Mouse (Mus musculus): ENCODE data around the gene Megf11. TPM values are rescaled to one million over a fixed set of nuclear protein-coding genes. Genes with fewer than 3 reads are reported as not detected.

Gene Megf11
- 0.93 and 1.0 TPM in 2 replicates for polyA plus RNA-seq (2015; fragmentation: Nextera tagmentation; extraction: Ambion mirVana)

GRCm38 (mm10) chr9:64385511-64386465, at the start of gene Megf11:
TSS of gene Megf11 (plus strand) at chr9:64385626.
- ATAC-seq (ENCODE audit: borderline replicate concordance, extremely low read depth, low FRiP score, low TSS enrichment) = peak; percentile 48
- H3K36me3 ChIP-seq = no peaks in the 10 kb centered on the region
- H3K9me3 ChIP-seq = no peaks in the 10 kb centered on the region
- no peak within 1 kb of the TSS for H3K27ac ChIP-seq
- 2% methylated on average over 75 of the region's 93 CpGs for WGBS
- H3K4me3 ChIP-seq = peak within 1 kb of the TSS; percentile 55
- H3K9ac ChIP-seq = peak within 1 kb of the TSS; percentile 43
- H3K27me3 ChIP-seq = peaks cover 62% of the 10 kb centered on the region
- peaks cover 39% of the 10 kb centered on the region for H3K4me1 ChIP-seq
- peak within 1 kb of the TSS; percentile 100 for H3K4me2 ChIP-seq

GRCm38 (mm10) chr9:64335825-64336224, 49.6 kb upstream of the Megf11 start:
- H3K4me1 ChIP-seq = peaks cover 10% of the 10 kb centered on the region
- no peaks in the 10 kb centered on the region for H3K9me3 ChIP-seq
- peaks cover 15% of the 10 kb centered on the region; the same call in 1 of the 2 replicates for H3K36me3 ChIP-seq
- 85% methylated on average over 6 of the region's 6 CpGs for WGBS
- no peaks in the 10 kb centered on the region for H3K27me3 ChIP-seq
- no peak overlapping the region for H3K9ac ChIP-seq
- no peak overlapping the region for H3K4me2 ChIP-seq
- no peak for ATAC-seq (ENCODE audit: borderline replicate concordance, extremely low read depth, low FRiP score, low TSS enrichment)
- H3K27ac ChIP-seq = no peak overlapping the region
- H3K4me3 ChIP-seq = no peak overlapping the region

- H3K27ac ChIP-seq = no peak overlapping the region
- no peak overlapping the region for H3K9ac ChIP-seq
- H3K4me1 ChIP-seq = peaks cover 10% of the 10 kb centered on the region
- H3K9me3 ChIP-seq = no peaks in the 10 kb centered on the region
- peak overlapping the region; percentile 68 for H3K4me2 ChIP-seq
- H3K4me3 ChIP-seq = peak overlapping the region; percentile 65; the same call in 1 of the 2 replicates
- WGBS = 50% methylated on average over 8 of the region's 8 CpGs
- no peak for ATAC-seq (ENCODE audit: borderline replicate concordance, extremely low read depth, low FRiP score, low TSS enrichment)
- no peaks in the 10 kb centered on the region for H3K27me3 ChIP-seq
- peaks cover 13% of the 10 kb centered on the region; the same call in 1 of the 2 replicates for H3K36me3 ChIP-seq
These were observed 46.1 kb upstream of the Megf11 start for GRCm38 (mm10) chr9:64339361-64339760.

GRCm38 (mm10) chr9:64340351-64341253, 44.8 kb upstream of the Megf11 start:
- WGBS = under 1% methylated on average over 85 of the region's 85 CpGs
- peak overlapping the region; percentile 99 for H3K27ac ChIP-seq
- peak; percentile 95 for ATAC-seq (ENCODE audit: borderline replicate concordance, extremely low read depth, low FRiP score, low TSS enrichment)

GRCm38 (mm10) chr9:64341254-64341566, 44.2 kb upstream of the Megf11 start, which contains the start of gene Dis3l:
TSS of gene Dis3l (minus strand) at chr9:64341288.
- H3K4me2 ChIP-seq = peak within 1 kb of the TSS; percentile 68
- H3K9me3 ChIP-seq = no peaks in the 10 kb centered on the region
- H3K4me3 ChIP-seq = peak within 1 kb of the TSS; percentile 65
- 7% methylated on average over 16 of the region's 16 CpGs for WGBS
- H3K36me3 ChIP-seq = peaks cover 4% of the 10 kb centered on the region; the same call in 1 of the 2 replicates
- H3K9ac ChIP-seq = peak within 1 kb of the TSS; percentile 90
- H3K27me3 ChIP-seq = no peaks in the 10 kb centered on the region
- no peak for ATAC-seq (ENCODE audit: borderline replicate concordance, extremely low read depth, low FRiP score, low TSS enrichment)
- peak within 1 kb of the TSS; percentile 99 for H3K27ac ChIP-seq
- peaks cover 10% of the 10 kb centered on the region for H3K4me1 ChIP-seq

More at GRCm38 (mm10) chr9:64340351-64341253, 44.8 kb upstream of the Megf11 start:
- H3K9me3 ChIP-seq = no peaks in the 10 kb centered on the region
- peaks cover 10% of the 10 kb centered on the region; the same call in 1 of the 2 replicates for H3K36me3 ChIP-seq
- peaks cover 10% of the 10 kb centered on the region for H3K4me1 ChIP-seq
- no peaks in the 10 kb centered on the region for H3K27me3 ChIP-seq
- peak overlapping the region; percentile 65 for H3K4me3 ChIP-seq
- H3K4me2 ChIP-seq = peak overlapping the region; percentile 68
- H3K9ac ChIP-seq = peak overlapping the region; percentile 90

GRCm38 (mm10) chr9:64341671-64342070, 43.8 kb upstream of the Megf11 start:
- Histone ChIP-seq H3K4me3 (peak overlapping the region; percentile 65), H3K36me3 (no peaks in the 10 kb centered on the region)

GRCm38 (mm10) chr9:64343656-64344055, 41.8 kb upstream of the Megf11 start:
- no peak overlapping the region for H3K9ac ChIP-seq
- peaks cover 10% of the 10 kb centered on the region for H3K4me1 ChIP-seq
- H3K9me3 ChIP-seq = no peaks in the 10 kb centered on the region
- no peak overlapping the region for H3K4me2 ChIP-seq
- no peak for ATAC-seq (ENCODE audit: borderline replicate concordance, extremely low read depth, low FRiP score, low TSS enrichment)
- no peak overlapping the region for H3K4me3 ChIP-seq
- no peaks in the 10 kb centered on the region for H3K27me3 ChIP-seq
- H3K27ac ChIP-seq = no peak overlapping the region
- H3K36me3 ChIP-seq = no peaks in the 10 kb centered on the region
- 84% methylated on average over 2 of the region's 2 CpGs for WGBS

More at GRCm38 (mm10) chr9:64341671-64342070, 43.8 kb upstream of the Megf11 start:
- 0 out of 2 replicates have a peak overlapping the region, but pooled peaks have one; percentile 99 for H3K27ac ChIP-seq
- no peaks in the 10 kb centered on the region for H3K9me3 ChIP-seq
- peaks cover 10% of the 10 kb centered on the region for H3K4me1 ChIP-seq
- H3K9ac ChIP-seq = no peak overlapping the region
- no peaks in the 10 kb centered on the region for H3K27me3 ChIP-seq
- ATAC-seq (ENCODE audit: borderline replicate concordance, extremely low read depth, low FRiP score, low TSS enrichment) = no peak
- WGBS = 55% methylated on average over 8 of the region's 8 CpGs
- H3K4me2 ChIP-seq = peak overlapping the region; percentile 68

- Histone ChIP-seq H3K4me1 (no peaks in the 10 kb centered on the region), H3K4me2 (no peak overlapping the region), H3K9ac (no peak overlapping the region), H3K27ac (no peak overlapping the region), H3K9me3 (no peaks in the 10 kb centered on the region), H3K36me3 (no peaks in the 10 kb centered on the region), H3K4me3 (no peak overlapping the region), H3K27me3 (no peaks in the 10 kb centered on the region)
- 57% methylated on average over 5 of the region's 5 CpGs for WGBS
- ATAC-seq (ENCODE audit: borderline replicate concordance, extremely low read depth, low FRiP score, low TSS enrichment) = no peak
These were observed 39.5 kb upstream of the Megf11 start for GRCm38 (mm10) chr9:64345931-64346330.

- H3K36me3 ChIP-seq = no peaks in the 10 kb centered on the region
- no peaks in the 10 kb centered on the region for H3K27me3 ChIP-seq
- H3K4me2 ChIP-seq = no peak overlapping the region
- no peaks in the 10 kb centered on the region for H3K9me3 ChIP-seq
- WGBS = 0% methylated on average over 1 of the region's 1 CpGs
- H3K4me3 ChIP-seq = no peak overlapping the region
- ATAC-seq (ENCODE audit: borderline replicate concordance, extremely low read depth, low FRiP score, low TSS enrichment) = no peak
- no peak overlapping the region for H3K27ac ChIP-seq
- H3K4me1 ChIP-seq = no peaks in the 10 kb centered on the region
- no peak overlapping the region for H3K9ac ChIP-seq
These were observed 38.0 kb upstream of the Megf11 start for GRCm38 (mm10) chr9:64347377-64347776.

GRCm38 (mm10) chr9:64349490-64349889, 35.9 kb upstream of the Megf11 start:
- Histone ChIP-seq H3K9ac (no peak overlapping the region), H3K4me2 (no peak overlapping the region), H3K9me3 (no peaks in the 10 kb centered on the region), H3K27me3 (no peaks in the 10 kb centered on the region), H3K4me3 (no peak overlapping the region), H3K36me3 (no peaks in the 10 kb centered on the region), H3K27ac (no peak overlapping the region), H3K4me1 (no peaks in the 10 kb centered on the region)
- no peak for ATAC-seq (ENCODE audit: borderline replicate concordance, extremely low read depth, low FRiP score, low TSS enrichment)
- WGBS = 45% methylated on average over 5 of the region's 5 CpGs

GRCm38 (mm10) chr9:64351191-64351590, 34.2 kb upstream of the Megf11 start:
- no peak overlapping the region for H3K4me3 ChIP-seq
- no peak overlapping the region for H3K4me2 ChIP-seq
- no peak for ATAC-seq (ENCODE audit: borderline replicate concordance, extremely low read depth, low FRiP score, low TSS enrichment)
- H3K9me3 ChIP-seq = no peaks in the 10 kb centered on the region
- 42% methylated on average over 3 of the region's 3 CpGs for WGBS
- H3K4me1 ChIP-seq = no peaks in the 10 kb centered on the region
- no peak overlapping the region for H3K9ac ChIP-seq
- H3K27me3 ChIP-seq = no peaks in the 10 kb centered on the region
- H3K27ac ChIP-seq = no peak overlapping the region
- no peaks in the 10 kb centered on the region for H3K36me3 ChIP-seq
